Mouse (Mus musculus) CD4-positive naive resting alpha-beta T cell, adult 76 days (primary cell): Measurements from ENCODE around the gene Gemin8. TPM values are rescaled to one million over a fixed set of nuclear protein-coding genes. Genes with fewer than 3 reads are reported as not detected.

Experiments used
- total RNA-seq: library from RNA; stranded (reverse); gene quantifications from one replicate; pipeline ENCODE4 v1.2.4, GENCODE M21; 2023

The Gemin8 gene
- total RNA-seq: 4.1 TPM

GRCm38 (mm10) chrX:166169892-166170799 is at the start of gene Gemin8:
Gene Gemin8 (plus strand): TSS chrX:166170454.

GRCm38 (mm10) chrX:166238831-166239460 is 68.7 kb downstream of the Gemin8 start, which contains the start of gene Gpm6b:
Gene Gpm6b (plus strand): TSS chrX:166238911.

Other genes starting within 250 kb of the Gemin8 start
- gene Gpm6b, start 68.5 kb downstream of the Gemin8 start, total RNA-seq: 0.73 TPM